8 mouse cellular contexts compared by ENCODE assay signal in the genomic region with DNA sequence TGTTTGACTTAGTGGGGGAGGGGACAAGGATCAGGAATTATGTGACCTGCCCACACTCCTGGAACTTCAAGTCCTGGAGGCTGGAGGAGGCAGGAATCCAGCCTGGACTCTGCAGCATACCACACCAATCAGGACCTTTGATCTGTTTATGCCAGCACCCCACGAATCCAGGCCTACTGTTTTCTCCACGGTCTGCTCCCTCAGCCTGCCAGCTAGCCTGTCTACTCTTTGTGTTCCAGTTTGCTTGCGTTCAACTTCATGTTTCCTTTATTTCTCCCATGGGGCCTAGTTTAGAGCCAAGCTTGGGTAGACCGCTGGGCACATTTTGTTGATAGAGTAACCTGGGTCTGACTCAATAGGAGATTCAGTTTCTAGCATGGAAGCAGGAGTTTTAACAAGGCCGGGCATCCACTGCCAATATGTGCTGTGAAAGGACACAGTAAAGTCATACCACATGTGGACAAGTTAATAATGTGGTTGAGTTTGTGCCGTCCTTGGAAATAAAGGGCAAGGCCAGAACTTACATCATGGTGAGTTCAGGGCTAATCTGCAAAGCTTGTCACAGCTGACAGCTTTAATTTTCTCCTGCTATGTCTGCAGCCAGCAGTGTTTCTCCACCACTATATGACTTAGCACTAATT. TPM values are rescaled to one million over a fixed set of nuclear protein-coding genes. Genes with fewer than 3 reads are reported as not detected.
DNase-seq lines count a peak whose midpoint lies in the region; ATAC-seq and TF ChIP-seq lines count a peak whose summit lies in the region.

No protein-coding gene starts in this region.

- peaks cover 3% of the 10 kb centered on the region; the same call in 1 of the 2 replicates for H3K9me3 ChIP-seq in heart, embryonic 16.5 days (replicated peaks; ENCODE audit: control insufficient read depth, low read length)
- no peaks in the 10 kb centered on the region for H3K9me3 ChIP-seq in embryonic facial prominence, embryonic 10.5 days

- no peak for DNase-seq in heart, postnatal 10 days
- DNase-seq in embryonic facial prominence, embryonic 10.5 days (ENCODE audit: low spot score): peak; percentile 18
- peak; percentile 42 to 68 for DNase-seq in kidney, postnatal 36 days
- no peak for DNase-seq in thymus, postnatal 14 days
- no peak for DNase-seq in frontal cortex, postnatal 14 days (ENCODE audit: low spot score in 2 of 2)
- no peak for DNase-seq in thymus, adult 18-20 months

- no peak for TF ChIP-seq POLR2A in myocyte (IDR thresholded peaks at IDR 0.05; ENCODE audit: insufficient read length, low read depth)

- H3K27ac ChIP-seq in heart, embryonic 16.5 days (ENCODE audit: low read length): no peak overlapping the region
- H3K27ac ChIP-seq in embryonic facial prominence, embryonic 10.5 days (replicated peaks): peak overlapping the region; percentile 41; the same call in 1 of the 2 replicates

- no peaks in the 10 kb centered on the region for H3K4me1 ChIP-seq in heart, embryonic 16.5 days (ENCODE audit: control insufficient read depth, insufficient read depth, low read length)
- H3K4me1 ChIP-seq in embryonic facial prominence, embryonic 10.5 days: peaks cover 7% of the 10 kb centered on the region

- no peaks in the 10 kb centered on the region for H3K27me3 ChIP-seq in heart, embryonic 16.5 days (ENCODE audit: control insufficient read depth, insufficient read depth, low read length)
- no peaks in the 10 kb centered on the region for H3K27me3 ChIP-seq in embryonic facial prominence, embryonic 10.5 days (replicated peaks; ENCODE audit: low read depth, poor library complexity, severe bottlenecking)
- no peaks in the 10 kb centered on the region for H3K27me3 ChIP-seq in myocyte (ENCODE audit: control insufficient read depth, insufficient read depth, insufficient read length)

- no peaks in the 10 kb centered on the region for H3K79me2 ChIP-seq in myocyte (ENCODE audit: control insufficient read depth, insufficient read depth)

- H3K4me2 ChIP-seq in heart, embryonic 16.5 days (ENCODE audit: low read depth, low read length): no peak overlapping the region
- H3K4me2 ChIP-seq in myocyte (ENCODE audit: low read depth): peak overlapping the region; percentile 20

- intact Hi-C loops in heart, postnatal 10 days (cut with DNase I): no loop called here

- WGBS in heart, embryonic 16.5 days: 54% methylated on average over 6 of the region's 6 CpGs
- WGBS in embryonic facial prominence, embryonic 10.5 days: 63% methylated on average over 6 of the region's 6 CpGs

- no peak overlapping the region for H3K9ac ChIP-seq in heart, embryonic 16.5 days (ENCODE audit: low read length)

- H3K4me3 ChIP-seq in heart, embryonic 16.5 days (ENCODE audit: low read length): no peak overlapping the region
- H3K4me3 ChIP-seq in embryonic facial prominence, embryonic 10.5 days: no peak overlapping the region
- no peak overlapping the region for H3K4me3 ChIP-seq in myocyte

- ATAC-seq in heart, embryonic 16.5 days (replicated peaks; ENCODE audit: extremely low read depth, insufficient read depth, low FRiP score): 0 out of 2 replicates have a peak, but pooled peaks have one; percentile 23

- no peak overlapping the region for H3ac ChIP-seq in myocyte (ENCODE audit: control insufficient read depth, insufficient read length)

- no peaks in the 10 kb centered on the region for H3K36me3 ChIP-seq in heart, embryonic 16.5 days (ENCODE audit: control insufficient read depth, insufficient read depth)
- H3K36me3 ChIP-seq in embryonic facial prominence, embryonic 10.5 days (replicated peaks): no peaks in the 10 kb centered on the region
- no peaks in the 10 kb centered on the region for H3K36me3 ChIP-seq in myocyte (ENCODE audit: control insufficient read depth, insufficient read depth)

TF ChIP-seq in myocyte, 11 proteins besides CTCF, POLR2A, EP300 and RAD21:
- TF ChIP-seq TCF3 (IDR thresholded peaks at IDR 0.05; ENCODE audit: insufficient read length, low read depth) (no peak), USF1 (IDR thresholded peaks at IDR 0.05; ENCODE audit: low read depth) (no peak), SRF (IDR thresholded peaks at IDR 0.05; ENCODE audit: control insufficient read depth, insufficient read length, low read depth) (no peak), E2F4 (IDR thresholded peaks at IDR 0.05; ENCODE audit: insufficient read depth) (no peak), MYOG (IDR thresholded peaks at IDR 0.05; ENCODE audit: control insufficient read depth in 1 of 3, insufficient read depth in 1 of 3, insufficient read length in 2 of 3, low read depth in 2 of 3) (no peak), POLR2AphosphoS2 (IDR thresholded peaks at IDR 0.05; ENCODE audit: insufficient read length, low read depth) (no peak), MYOD1 (IDR thresholded peaks at IDR 0.05; ENCODE audit: control insufficient read depth in 1 of 3, insufficient read length in 2 of 3, low read depth in 2 of 3) (no peak), MAX (IDR thresholded peaks at IDR 0.05; ENCODE audit: low read depth) (no peak), REST (IDR thresholded peaks at IDR 0.05; ENCODE audit: insufficient read depth, insufficient read length) (no peak), CEBPB (IDR thresholded peaks at IDR 0.05; ENCODE audit: insufficient read depth, poor library complexity, severe bottlenecking) (no peak), TCF12 (IDR thresholded peaks at IDR 0.05; ENCODE audit: insufficient read depth, poor library complexity, severe bottlenecking) (no peak)

RNA-seq across cellular contexts. Expression of a gene that starts 26.5 kb away (rescaled TPM):
- polyA plus RNA-seq in heart, embryonic 16.5 days (2015; fragmentation: Nextera tagmentation; extraction: Ambion mirVana): 15.7 and 19.2 TPM in 2 replicates
- 1 to 10 TPM; 4.8 to 5.6 TPM for total RNA-seq in heart, postnatal 10 days (2021)
- 36.6 and 37.5 TPM in 2 replicates for polyA plus RNA-seq in embryonic facial prominence, embryonic 10.5 days (2016; fragmentation: Nextera tagmentation; extraction: Ambion mirVana)
- 14.6 TPM for polyA plus RNA-seq in myocyte (2012; fragmentation: generic; extraction: Trizol)

Comparison
In these comparisons a context has a peak if more than half of its experiments do, and no peak if none do; other contexts are left out.
1. DNase-seq: peak in embryonic facial prominence, embryonic 10.5 days (single experiment) and kidney, postnatal 36 days (2 of 2); none in heart, postnatal 10 days (0 of 2), thymus, postnatal 14 days (single experiment), frontal cortex, postnatal 14 days (0 of 2) and thymus, adult 18-20 months (0 of 2).